Mouse (Mus musculus): ENCODE measurements around the gene Atp6v1g2.

Atp6v1g2 gene

GRCm38 (mm10) chr17:35239700-35240099 is 6.2 kb downstream of the Atp6v1g2 start:
- no peak for DNase-seq

DNA sequence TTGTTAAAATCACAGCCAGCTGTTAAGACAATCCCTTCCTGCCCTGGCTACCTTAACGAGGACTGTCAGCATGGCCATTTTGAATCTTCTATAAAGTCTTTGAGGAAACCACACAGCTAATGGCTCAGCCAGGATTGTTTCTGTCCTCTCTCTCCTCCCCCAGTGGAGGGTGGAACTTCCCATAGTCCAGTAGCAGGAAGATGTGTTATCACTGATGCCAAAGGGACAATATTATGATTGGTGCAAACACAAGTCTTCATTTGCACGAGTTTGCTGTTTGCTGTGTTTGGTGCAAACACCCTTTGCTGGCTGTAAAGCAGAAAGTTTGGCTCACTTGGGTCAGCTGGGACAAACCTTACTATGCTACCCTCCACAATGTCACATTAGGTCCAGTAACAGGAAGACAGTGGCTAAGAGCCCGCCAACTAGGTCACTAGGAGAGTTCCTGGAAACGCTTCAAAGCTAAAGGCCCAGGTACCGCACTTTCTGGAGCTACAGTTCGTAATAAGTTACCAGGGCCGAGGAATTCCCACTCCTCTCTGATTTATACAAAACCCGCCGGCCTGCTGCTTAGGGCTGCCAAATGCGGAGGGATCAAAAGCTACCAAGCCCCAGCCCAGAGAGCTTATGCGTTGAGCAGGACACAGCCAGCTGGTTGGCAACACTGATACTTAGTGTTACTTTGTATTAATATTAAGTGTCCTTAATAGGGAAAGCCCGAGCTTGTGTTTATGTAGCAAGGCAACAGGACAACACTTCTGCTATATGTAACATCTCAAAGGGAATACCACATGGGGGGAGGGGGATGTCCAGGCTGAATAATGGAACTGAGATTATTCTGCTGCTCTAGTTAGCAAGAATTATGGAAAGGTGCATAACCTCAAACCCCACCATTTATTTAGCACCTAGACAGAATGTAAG is 7.2 kb downstream of the Atp6v1g2 start:
- no peak for DNase-seq

DNA sequence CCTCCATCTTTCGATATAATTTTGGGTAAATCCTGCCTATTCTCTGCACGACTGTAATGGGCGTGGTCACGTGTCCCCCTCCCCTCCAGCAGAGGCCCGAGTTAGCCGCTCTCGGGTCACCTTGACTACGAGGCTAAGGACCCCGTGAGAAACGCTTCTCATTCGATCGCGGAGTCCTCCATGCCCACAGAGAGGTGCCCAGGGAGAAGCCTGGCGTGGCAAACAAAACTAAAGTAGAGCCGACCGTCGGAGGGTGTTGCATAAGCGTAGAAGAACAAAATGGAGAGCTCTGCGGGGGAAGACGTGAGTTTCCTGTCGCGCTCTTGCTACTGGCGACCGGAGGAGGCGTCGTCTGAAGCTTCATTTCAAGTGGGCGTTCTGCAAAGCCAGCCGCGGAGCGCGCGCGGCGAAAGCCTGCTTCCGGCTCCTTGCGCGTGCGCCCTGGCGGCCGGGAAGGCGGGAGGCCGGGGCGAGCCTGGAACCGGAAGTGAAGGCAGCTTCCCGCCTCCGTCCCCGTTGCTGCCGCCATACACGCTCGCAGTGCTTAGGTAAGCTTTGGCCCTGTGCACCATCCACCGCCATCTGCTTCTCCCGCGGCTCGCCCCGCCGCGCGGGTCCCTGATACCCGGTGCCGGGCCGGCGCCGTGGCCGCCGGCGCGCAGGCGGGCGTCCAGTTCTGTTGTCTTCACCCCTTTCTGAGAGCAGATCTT is 8.0 kb downstream of the Atp6v1g2 start, which contains the start of gene Ddx39b:
Ddx39b (plus strand) TSS at position 442 of the 710 bp plus-strand sequence.
- DNase-seq: peak; percentile 97

DNA sequence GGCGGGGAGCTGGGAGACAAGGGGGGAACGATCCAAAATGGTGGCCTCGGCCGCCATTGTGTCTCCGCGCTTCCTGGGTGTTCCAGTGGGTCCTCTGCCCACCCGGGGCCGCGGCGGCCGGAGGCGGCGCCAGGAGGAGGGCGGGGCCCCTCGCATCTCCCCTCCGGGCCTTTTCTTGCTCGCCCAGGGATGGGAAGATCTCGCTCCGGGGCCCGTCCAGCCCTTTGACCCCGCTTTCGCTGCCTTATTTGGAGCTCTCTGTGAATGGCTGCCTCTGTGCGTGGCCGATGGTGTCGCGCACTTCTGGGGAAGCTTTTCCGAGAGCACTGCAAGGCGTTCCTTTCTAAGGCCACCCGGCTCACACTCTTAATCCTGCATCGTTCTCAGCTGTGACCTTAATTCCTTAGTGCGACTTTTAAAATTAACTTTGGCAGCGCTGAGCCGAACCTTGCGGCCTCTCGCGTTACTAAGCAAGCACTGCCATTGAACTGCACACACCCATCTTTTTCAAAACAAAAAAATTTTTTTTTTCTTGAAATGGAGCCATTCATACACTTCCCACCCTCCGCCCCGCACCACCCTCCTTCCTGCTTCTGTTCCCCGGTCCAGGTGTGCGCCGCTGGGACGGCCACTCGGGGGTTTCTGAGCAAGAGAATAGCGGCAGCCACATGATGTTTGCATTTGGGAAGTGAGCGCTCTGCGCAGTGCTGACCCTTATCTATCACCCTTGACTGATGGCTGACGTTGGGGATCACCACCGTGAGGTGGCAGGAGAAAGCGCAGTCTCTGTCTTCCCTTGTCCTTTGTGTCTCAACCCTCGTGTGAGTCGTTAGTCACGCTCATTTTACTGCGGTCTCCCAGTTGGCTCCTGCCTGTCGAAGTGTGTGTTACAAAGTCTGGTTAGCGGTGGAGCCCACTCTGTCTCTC is 8.8 kb downstream of the Atp6v1g2 start:
- no peak for DNase-seq

- DNase-seq: no peak
Observed at GRCm38 (mm10) chr17:35243086-35243485, 9.6 kb downstream of the Atp6v1g2 start.

DNA sequence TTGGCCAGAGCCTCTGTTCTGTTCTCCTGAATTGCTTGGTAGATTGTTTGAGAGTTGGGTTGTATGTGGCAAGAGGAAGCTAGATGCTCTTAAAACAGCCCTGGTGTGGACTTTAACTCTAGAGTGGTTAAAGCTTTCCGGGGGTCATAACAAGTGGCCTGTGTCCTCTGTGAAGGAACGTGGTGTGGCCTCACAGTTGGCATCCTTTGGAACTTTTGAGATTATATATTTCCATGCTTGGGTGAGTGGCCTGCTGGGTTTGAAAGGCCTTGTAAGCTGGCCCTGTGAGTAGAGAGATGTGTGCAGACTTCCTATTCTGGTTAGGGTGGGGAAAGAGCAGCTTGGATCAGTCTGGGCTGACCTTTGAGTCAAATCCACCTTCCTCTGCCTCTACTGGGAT is 11.5 kb downstream of the Atp6v1g2 start:
- DNase-seq: no peak

GRCm38 (mm10) chr17:35245731-35246623 is 12.5 kb downstream of the Atp6v1g2 start:
- DNase-seq: no peak

DNA sequence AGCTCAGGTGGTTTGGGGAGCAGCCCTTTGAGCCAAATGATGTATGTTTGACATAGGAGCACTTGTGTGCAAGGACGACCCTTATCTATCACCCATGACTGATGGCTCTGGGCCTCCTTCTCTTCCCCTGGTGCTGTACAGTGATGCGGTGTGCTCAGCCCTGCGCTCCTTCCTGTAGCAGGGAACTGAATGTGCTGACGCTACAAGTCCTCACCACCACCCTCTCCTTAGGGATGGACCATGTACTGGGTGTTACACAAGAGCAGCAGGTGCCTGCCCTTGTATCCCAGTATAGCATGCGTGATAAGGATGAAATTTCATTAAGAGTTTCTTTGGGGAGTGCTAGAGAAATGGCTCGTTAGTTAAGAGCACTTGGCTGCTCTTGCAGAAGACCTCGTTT is 13.7 kb downstream of the Atp6v1g2 start:
- no peak for DNase-seq

GRCm38 (mm10) chr17:35248986-35249385 is 15.5 kb downstream of the Atp6v1g2 start:
- DNase-seq: no peak

GRCm38 (mm10) chr17:35249451-35250197 is 16.2 kb downstream of the Atp6v1g2 start:
- DNase-seq: no peak

GRCm38 (mm10) chr17:35250348-35251120 is 17.1 kb downstream of the Atp6v1g2 start:
- no peak for DNase-seq

DNA sequence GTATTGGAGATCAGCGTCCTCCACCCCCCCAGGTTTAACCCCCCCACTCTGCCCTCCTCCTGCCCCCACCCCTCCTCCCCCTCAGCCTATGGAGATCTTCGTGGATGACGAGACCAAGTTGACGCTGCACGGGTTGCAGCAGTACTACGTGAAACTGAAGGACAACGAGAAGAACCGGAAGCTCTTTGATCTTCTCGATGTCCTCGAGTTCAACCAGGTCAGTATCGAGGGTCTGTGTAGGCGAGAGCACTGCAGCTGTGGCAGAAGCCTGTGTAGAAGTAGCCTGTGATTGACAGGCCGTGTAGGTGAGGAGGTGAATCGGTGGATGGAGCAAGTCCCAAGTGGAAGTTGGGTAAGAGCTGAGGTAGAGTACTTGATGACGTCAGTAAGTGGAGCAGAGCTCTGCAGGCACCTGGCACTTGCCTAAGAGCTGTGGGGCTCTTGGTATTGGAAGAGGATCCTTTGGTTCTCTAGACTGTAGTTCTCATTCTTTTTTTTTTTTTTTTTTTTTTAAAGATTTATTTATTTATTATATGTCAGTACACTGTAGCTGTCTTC is 17.8 kb downstream of the Atp6v1g2 start:
- no peak for DNase-seq

GRCm38 (mm10) chr17:35251981-35252380 is 18.5 kb downstream of the Atp6v1g2 start:
- no peak for DNase-seq

- DNase-seq: peak; percentile 9
Observed at GRCm38 (mm10) chr17:35252619-35253292, 19.3 kb downstream of the Atp6v1g2 start.

DNA sequence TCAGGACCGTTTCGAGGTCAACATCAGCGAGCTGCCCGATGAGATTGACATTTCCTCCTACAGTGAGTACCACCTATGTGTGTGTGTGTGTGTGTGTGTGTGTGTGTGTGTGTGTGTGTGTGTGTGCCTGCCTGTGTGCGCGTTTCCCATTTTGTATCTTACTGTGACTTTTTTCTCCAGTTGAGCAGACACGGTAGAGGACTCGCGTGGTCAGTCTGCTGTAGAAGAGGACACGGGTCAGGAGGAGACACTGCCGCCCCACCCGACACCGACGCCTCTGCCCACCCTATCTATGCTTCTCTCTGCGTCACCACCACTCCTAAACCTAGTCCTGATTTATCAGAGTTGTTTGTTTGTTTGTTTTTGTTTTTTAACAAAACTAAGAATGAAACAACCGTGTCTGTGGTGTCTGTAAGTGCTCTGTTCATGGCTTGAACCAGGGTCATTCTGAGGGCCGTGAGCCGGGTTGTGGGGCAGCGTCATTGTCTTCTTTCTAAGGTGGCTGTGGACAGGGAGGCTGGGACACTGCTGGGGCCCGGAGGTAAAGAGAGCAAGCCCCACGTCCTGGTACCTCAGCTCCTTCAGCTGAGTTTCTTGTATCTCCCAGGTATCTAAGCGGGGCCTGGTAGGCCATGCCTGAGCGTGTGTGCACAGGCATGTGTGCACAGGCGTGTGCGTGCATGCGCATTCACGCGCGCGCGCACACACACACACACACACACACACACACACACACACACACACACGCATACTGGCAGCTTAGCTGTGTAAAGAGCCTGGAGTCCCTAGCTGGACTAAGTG is 20.0 kb downstream of the Atp6v1g2 start:
- DNase-seq: peak; percentile 2

GRCm38 (mm10) chr17:35254241-35255098 is 21.0 kb downstream of the Atp6v1g2 start:
- DNase-seq: peak; percentile 24

- peak; percentile 9 for DNase-seq
Observed at GRCm38 (mm10) chr17:35255301-35255700, 21.8 kb downstream of the Atp6v1g2 start.

Data from layer of hippocampus, adult 9-11 months (tissue).